Mouse (Mus musculus) frontal cortex, adult 2 months (tissue): ENCODE measurements around the gene Tcf7l2. TPM values are rescaled to one million over a fixed set of nuclear protein-coding genes. Genes with fewer than 3 reads are reported as not detected.

Experiments used
- DNase-seq, 2 experiments: peaks; one replicate each; pipeline ENCODE4 v3.0.0; 2022; ENCODE audit warnings: low spot score in 1 of 2; ENCODE audit errors: extremely low spot score in 1 of 2
- polyA plus RNA-seq: library from polyadenylated mRNA; depleted of rRNA; stranded (reverse); fragments of >200 nt; gene quantifications from 2 replicates; pipeline ENCODE4 v1.2.3, GENCODE M21; 2012; rRNA removed

The Tcf7l2 gene
- polyA plus RNA-seq = 7.3 and 7.9 TPM in 2 replicates

DNA sequence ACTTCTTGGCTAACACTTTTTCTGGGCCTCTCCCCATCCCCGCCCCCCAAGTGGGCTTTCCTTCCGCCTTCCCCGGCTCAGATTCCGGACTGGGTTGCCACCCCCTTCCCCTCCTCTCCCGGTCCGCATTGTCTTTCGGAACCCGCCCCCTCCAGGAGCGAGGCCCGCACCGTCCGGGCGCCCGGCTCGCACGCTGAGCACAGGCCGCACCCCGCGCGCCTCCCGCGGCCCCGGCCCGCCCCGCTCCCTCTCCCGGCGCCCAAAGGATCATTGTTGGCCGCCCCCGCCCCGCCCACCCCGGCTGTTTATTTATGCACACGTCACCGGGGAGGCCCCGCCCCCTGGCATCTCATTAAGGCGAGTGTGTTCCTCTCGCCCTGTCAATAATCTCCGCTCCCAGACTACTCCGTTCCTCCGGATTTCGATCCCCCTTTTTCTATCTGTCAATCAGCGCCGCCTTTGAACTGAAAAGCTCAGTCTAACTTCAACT, at the start of gene Tcf7l2:
TSS of gene Tcf7l2 (plus strand) at position 382 of the 490 bp plus-strand sequence.
- peak; percentile 20 to 67 for DNase-seq

DNA sequence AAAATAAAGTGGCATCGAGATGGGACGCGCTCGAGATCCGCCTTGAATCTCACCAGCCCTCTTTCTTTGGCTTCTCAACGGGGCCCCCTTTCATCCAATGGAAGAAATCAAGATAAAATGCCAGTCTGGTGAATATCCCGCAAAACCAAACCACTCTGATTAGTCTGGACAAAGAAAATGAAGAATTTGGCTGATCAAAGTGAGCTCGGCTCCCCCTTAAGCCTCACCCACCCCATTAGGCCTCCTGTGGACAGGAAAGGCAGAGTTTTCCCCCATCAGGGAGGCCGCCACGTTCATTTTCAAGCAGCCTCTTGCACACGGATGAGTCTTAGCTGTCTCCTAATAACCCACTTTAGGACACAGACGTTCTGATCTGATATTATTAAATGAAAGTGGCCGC, 47.0 kb upstream of the Tcf7l2 start:
- DNase-seq = no peak

DNA sequence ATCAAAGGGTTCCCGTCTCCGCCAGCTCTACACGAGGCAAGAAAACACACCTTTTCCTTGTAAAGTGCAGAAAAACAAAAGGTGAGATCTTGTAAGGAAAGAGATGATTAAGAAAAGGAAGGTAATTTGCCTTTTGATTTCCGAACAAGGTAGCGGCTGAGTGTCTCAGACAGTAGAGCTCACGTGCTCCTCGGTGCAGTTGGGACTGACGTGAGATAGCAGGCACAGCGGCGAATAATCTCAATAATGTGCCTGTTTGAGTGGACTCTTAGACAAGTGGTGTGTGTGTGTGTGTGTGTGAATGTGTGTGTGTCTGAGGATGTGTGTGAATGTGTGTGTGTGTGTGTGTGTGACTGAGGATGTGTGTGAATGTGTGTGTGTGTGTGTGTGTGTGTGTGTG, 46.2 kb upstream of the Tcf7l2 start:
- DNase-seq = no peak

DNA sequence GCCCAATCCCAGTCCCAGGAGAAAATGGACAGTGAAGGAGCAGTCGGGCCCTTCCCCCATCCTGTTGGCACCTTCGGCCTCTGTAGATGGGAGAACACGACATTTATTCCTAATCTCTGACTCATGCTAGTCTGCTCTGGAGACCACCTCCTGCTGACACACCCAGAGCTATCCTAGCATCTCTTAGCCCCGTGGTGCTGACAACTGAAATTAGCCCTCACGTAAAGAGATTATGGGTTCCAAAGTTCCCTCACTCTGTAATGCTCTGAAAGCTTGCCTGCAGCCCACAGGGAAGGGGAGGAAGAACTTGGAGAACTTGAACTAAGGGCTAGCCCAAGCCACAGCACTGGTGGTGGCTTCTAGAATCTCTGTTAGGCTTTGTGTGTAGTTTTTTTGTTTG, 42.7 kb upstream of the Tcf7l2 start:
- no peak for DNase-seq

DNA sequence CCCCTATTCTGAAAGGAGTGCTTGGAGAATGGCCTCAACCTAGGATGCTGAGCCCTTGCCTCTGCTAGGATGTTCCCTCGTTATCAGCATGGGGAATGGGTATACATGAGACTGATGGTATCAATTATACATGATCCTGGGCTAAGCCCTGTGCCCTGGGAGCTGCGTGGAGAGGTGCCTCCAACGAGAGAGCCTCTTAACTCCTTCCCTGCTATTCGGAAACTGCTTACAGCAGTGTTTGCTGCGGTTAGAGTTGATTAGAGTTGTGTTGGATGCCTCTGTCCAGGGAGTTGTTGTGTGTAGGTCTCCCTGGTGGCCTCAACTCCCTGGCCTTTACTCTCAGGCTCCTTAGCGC, 41.4 kb upstream of the Tcf7l2 start:
- no peak for DNase-seq

DNA sequence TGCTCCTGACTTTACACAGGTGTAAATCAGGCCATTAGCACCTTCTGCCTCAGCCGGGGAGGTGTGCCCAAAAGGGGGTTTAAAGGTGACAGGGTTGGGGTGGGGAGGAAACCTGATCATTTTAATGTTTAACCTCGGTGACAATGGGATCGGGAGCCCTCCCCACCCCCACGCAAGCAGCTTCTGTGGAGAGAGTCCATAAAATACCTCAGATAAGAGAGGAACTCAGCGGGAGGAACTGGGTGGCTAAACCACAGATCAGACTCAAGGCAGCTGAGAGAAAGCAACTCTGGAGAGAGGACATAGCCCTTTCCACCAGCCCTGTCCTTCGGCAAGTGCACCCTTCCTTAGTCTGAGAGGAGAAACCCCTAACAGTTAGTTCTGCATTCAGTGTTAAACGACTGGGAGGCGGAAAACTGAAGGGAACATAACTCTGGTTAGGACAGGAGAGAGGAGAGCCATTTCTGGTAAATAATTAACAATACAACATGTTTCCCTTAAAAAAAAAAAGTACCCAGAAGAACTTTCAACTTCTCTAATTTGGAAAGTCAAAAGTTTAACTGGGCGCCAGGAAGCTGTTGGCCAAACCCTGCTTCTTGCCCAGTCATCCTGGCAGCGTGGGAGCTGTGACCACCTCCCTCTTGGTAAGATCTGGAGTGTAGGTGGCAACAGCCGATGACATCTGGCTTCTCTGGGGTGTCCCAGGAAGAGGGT, 40.9 kb upstream of the Tcf7l2 start:
- DNase-seq = no peak

DNA sequence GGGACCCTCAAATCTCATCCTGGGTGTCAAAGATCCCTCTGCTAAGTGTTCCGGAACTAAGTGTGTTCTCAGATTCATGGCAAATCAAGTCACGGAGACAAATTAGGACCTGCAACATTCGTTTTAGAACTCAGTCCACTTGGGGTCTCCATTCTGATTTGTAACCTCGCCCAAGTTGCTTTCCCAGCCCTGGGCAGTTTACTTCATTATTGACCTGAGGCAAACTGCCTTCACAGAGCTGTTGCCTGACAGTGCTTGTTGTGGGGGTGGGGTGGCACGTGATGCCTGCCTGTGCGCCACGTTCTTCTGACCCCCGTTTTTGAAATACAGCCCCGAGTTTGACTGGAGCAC, 40.4 kb upstream of the Tcf7l2 start:
- no peak for DNase-seq

DNA sequence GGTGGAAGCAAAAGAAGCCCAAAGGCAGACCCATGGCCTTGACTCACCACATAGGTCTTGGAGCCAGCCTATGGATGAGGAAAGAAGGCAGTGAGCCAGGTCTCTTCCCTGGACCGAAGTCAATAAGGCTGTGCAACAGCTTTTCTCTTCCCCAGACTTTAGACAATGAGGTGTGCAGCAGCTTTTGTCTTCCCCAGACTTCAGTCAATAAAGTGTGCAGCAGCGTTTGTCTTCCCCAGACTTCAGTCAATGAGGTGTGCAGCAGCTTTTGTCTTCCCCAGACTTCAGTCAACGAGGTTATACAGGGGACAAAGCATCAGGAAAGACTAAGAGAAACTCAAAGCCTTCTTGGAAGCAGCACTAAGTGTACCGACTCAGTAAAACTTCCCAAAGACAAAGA, 39.5 kb upstream of the Tcf7l2 start:
- no peak for DNase-seq

DNA sequence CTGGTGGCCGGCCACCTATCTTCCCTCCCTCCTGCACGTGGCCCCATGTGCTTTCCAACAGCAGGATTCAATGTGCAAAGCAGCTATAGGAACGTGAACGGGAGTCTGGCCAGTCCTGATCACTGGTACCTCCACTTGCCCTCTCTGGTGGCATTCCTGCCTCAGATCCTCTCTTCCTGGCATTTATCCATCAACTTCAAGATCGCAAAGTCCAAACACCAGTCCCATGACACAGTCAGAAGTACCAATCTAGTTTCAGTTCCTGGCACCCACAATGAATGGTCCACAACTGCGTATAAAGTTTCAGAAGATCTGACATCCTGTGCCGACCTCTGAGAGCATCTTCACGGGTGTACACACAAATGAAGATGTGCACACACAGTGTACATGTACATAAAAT, 38.9 kb upstream of the Tcf7l2 start:
- no peak for DNase-seq

DNA sequence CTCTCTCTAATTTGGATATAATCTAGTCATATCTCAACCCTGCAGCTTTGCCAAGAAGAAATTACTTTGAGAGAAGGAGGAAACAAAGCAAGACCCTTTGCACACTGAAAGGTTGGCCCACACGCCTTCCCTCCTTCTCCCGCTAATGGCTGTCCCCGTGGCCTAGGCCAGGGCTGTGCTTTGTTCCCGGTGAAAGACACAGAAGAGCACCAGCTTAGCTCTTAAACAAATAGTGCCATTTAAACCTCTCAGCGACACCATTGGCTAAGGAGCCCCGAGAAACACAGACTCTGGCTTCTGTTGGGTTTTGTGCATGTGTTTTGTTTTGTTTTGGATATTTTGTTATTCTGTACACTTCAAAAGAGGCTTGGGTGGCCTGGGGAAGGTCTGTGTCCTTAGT, 37.5 kb upstream of the Tcf7l2 start:
- DNase-seq = no peak

DNA sequence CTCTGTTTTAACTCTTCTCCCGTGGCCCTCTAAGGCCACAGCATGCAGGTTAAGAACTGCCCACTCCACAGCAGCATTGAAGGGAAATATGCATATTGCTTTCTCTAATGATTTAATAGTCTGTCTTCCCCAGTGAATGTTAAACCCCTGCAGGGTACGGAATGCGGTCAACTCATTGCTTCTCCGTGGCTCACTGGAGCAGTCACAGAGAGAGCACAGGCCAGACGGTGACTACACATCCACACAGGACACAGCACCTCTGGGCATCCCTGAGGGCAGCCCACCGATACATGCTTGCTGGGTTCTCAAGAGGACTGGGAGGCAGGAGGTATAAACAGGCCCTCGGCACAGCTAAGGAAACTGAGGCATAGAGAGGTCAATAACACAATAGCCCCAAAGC, 35.3 kb upstream of the Tcf7l2 start:
- no peak for DNase-seq

DNA sequence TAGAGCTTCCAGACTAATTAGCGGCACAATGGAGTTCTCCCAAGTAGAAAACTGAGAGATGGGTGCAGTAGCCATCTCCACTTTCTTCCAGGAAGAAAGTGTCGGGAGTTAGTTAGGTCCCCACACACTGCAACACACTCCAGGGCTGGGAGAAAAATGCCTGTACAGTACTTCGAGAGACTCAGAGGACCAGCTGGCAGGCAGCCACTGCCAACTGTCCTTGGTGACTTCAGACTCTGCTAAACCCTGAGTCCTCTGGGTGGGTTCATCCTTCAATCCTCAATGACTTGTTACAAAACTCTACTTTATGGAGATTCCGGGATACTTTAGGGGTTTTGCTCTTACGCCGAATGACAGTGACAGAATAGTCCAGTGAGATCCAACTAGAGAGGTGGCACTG, 34.8 kb upstream of the Tcf7l2 start:
- DNase-seq = no peak

DNA sequence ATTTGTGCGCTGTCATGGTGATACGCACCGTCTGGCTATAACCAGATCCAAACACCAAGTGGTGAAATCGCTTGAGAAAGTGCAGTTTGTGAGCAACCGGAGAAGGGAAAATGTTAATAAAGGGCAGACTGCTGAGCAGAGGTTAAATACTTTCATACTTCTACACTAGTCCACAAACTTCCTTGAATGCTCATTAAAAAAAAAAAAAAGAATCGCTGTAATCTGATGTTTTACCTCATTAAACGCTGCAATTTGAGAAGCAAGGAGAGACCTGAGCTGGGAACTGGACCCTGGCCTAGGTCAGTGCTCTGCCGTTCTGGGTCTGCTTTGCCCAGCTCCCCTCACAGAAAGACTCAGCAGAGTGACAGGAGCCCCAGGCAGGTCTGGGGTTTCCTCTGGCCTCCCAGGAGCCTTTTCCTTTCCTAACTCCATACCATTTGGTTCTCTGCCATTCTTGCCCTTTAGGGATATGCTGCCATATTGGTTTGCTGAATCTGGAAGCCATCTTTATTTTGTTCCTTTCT, 33.5 kb upstream of the Tcf7l2 start:
- no peak for DNase-seq

DNA sequence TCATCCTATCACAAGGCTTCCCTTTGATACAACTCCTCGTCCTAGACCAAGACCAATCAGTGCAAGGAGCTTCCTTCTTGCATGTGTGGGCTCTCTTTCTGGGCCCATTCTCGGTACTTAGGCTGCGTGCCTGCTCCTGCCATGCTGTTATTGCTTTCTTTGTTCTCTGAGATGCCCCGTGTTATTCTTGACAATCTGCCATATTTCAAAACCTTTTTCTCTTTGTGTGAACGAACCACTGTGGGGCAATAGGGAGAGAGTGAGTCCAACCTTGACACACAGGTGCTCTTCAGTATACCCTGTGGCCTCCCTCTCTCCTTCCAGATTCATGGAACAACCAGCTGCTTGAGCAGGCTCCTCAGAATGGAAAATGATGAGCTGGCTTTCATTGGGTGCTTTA, 30.8 kb upstream of the Tcf7l2 start:
- DNase-seq = no peak

DNA sequence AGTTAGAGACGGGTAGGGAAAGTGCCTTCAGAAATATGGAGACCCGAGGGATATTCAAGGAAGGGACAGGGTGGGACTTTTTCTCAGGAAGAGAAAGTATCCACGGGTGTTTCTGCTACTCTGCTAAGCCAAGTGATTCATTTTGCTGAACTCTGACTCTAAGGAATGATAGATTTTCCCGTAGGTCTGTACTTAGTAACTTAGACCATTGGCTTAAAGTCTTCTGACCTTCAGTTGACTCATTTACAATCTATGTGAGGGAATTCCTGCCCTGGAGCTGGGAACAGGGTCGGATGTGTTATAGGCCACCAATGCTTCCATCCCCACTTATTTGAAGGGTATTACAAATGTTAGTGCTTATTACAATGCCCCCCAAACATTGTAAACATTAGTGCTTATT, 29.9 kb upstream of the Tcf7l2 start:
- no peak for DNase-seq

DNA sequence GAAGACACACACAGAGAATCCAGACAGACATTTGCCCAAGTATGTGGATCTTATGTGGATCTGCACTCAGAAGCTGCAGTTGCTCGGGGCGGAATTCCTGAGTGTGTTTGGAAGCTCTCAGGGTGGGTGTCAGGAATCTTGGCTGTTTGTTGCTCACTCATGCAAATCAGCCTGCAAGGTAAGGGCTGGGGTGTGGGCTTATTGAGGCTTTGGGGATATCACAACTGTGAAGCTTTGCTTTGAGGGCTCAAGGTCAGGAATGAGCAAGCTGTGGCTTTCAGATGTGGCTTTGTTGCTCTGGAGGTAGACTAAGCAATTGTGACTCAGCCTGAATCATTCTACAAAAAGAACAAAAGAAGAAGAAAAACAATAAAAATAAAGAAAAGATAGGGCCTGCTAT, 28.9 kb upstream of the Tcf7l2 start:
- no peak for DNase-seq

DNA sequence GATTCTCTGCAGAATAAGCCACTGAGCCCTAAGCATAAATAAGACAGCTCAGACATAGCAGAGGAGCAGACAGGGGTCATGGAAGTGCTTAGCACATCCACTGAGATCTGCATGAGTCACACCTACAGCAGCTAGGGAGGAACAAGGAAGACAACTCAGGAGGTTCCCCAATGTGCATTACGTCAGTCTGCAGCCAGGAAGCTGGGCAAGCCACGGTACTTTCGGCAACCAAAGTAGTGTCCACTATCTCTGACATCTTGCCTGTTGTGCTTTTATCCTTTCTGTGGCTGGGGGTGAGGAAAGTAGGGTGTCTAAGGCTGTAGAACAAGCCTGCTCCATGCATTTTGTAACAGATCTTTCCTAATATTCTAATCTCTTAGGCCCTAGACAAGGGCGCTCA, 27.6 kb upstream of the Tcf7l2 start:
- peak in 1 of 2 experiments; percentile 9 for DNase-seq

DNA sequence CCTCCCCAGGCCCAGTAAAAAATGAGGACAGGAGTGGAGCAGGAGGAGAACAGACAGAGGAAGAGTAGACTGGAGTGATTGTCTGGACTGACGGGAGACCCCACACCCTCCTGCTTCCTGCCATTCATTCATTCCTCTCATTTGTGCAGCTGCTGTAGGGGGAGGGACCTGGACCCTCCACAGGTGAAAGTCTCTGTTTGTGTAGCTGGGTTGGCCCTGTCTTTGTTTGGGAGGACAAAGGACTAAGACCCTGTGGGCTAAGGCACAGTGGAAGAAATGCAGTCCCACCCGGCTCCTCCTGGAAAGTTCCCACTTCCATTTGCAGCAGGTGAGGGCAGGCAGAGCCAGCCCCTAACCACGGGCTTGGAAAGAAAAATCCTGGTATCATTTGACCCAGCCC, 27.0 kb upstream of the Tcf7l2 start:
- no peak for DNase-seq

DNA sequence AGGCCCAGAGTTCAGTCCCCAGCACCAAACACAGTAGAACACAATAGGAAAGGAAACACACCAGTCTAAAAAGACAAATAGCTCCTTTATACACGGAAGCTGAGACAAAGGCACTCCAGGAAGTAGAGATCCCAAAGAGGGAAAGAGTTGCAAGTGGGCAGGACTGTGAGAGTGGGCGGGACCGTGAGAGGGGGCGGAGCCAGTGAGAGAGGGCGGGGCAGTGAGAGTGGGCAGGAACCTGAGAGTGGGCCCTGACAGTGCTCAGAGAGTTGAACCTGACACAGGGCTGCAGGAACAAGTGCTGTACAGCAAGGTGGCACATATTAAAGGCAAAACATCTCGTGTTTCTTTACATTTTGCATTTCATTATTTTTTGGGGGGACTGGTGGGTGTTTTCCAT, 22.5 kb upstream of the Tcf7l2 start:
- DNase-seq = no peak

DNA sequence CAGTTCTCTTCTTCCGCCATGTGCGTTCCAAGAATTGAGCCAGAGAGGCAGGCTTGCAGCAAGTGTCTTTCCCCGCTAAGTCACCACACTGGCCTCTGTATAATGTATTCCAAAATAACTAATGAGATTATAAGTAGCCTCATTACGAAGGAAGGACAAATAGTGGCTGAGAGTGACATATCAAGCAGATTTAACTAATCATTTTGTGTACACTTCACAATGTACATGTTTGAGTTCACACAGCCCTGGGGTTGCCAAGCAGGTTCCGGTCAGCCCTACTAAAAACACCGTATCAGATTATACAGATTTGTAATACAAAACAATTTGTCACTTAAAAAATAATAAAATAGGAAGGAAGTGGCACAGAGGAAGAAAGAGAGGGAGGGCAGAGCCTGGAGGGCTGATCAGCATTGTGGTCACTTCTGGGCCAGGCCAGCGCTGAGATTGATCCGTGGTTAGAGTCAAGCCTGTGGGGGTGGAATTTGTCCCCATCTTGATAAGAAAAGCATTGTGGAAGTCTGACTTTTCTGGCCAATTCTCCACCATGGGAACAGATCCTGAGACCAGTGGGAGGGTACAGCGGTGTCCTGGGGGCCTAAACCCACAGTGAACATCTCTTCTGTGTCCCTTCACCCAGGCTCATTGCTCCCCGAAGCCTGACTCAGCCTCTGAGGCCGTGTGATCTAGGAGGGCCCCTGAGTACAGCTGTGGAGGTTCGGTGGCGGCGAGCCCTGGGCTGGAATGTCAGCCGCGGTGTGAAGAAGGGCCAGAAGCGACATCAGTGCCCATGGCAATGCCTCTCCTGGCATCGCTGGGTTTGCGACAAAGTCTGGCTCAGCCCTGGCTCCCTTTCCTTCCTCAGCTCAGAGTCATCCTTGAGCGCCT, 21.9 kb upstream of the Tcf7l2 start:
- no peak for DNase-seq

DNA sequence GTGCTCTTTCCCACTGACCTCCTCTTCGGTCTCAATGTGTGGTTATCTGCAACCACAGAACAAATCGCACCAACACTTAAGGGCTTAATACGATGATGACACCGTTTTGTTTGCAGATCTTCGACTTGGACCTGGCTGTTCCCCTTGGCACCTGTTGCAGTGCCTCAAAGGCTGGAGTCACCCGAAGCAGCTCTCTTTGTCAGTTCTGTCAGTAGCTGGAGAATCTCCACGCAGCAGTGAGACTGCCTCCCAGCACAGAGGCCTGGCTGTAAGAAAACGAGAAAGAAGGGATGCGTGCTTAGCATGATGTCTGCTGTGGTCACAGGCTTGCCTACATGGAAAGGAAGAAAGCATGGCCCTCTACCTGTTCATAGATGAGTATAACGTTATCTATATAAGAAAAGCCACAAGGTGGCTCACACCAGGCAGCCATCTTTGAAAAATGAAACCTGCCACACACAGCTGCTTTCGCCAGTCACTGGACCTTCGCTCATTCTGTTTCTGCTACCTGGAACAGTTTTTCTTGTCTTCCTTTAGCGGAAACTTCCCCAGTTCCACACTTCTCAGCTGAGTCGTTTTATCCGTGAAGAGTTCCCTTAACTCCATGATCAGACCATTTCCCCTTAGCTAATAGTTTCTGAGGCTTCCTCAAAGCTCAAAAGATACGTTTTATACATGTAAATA, 21.1 kb upstream of the Tcf7l2 start:
- DNase-seq = no peak
